13 mouse cellular contexts compared by ENCODE assay signal in the genomic region with DNA sequence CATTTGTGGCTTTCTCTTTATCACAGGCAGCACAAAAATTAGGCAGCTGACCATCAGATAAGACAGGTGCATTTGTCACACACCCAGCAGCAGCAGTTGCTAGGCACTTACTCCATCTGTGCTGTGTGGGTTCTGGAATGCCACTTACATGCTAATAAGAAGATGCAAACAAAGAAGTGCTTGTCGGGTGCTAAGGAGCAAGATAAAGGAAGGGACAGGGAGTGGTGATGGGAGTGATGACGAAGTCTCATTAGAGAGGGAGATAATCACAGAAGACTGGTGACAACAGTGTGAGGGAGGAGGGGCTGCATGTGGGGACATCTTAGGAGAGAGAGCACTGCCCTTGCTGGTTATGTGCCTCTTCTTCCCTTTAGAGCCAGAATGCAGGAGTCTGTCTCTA.
DNase-seq lines count a peak whose midpoint lies in the region; ATAC-seq lines count a peak whose summit lies in the region.
"Had no signal": no experiment of that assay in that cellular context is flagged by ENCODE, and none has a peak within 500 bp of the region (broad histone marks: within the 10 kb centered on the region; RNA-seq: fewer than 3 reads in every experiment).

No protein-coding gene starts in this region.

- H3K27ac ChIP-seq in embryonic facial prominence, embryonic 10.5 days (replicated peaks) = no peak overlapping the region
- H3K27ac ChIP-seq in hindbrain, embryonic 11.5 days (ENCODE audit: low read depth, low read length) = no peak overlapping the region
- no peak overlapping the region for H3K27ac ChIP-seq in midbrain, embryonic 15.5 days
- H3K27ac ChIP-seq: intestine, embryonic 15.5 days; layer of hippocampus, adult 2 months had no signal

- no peak overlapping the region for H3K4me3 ChIP-seq in embryonic facial prominence, embryonic 10.5 days
- no peak overlapping the region for H3K4me3 ChIP-seq in hindbrain, embryonic 11.5 days (ENCODE audit: low read depth, low read length)
- no peak overlapping the region for H3K4me3 ChIP-seq in midbrain, embryonic 15.5 days
- H3K4me3 ChIP-seq: intestine, embryonic 15.5 days; layer of hippocampus, adult 2 months had no signal

- H3K9ac ChIP-seq in hindbrain, embryonic 11.5 days (ENCODE audit: low read depth, low read length) = no peak overlapping the region
- H3K9ac ChIP-seq in midbrain, embryonic 15.5 days = no peak overlapping the region
- H3K9ac ChIP-seq: intestine, embryonic 15.5 days had no signal

- no peaks in the 10 kb centered on the region for H3K27me3 ChIP-seq in embryonic facial prominence, embryonic 10.5 days (replicated peaks; ENCODE audit: low read depth, poor library complexity, severe bottlenecking)
- H3K27me3 ChIP-seq in hindbrain, embryonic 11.5 days (ENCODE audit: control insufficient read depth, insufficient read depth, low read length) = no peaks in the 10 kb centered on the region
- H3K27me3 ChIP-seq in midbrain, embryonic 15.5 days (replicated peaks) = no peaks in the 10 kb centered on the region
- H3K27me3 ChIP-seq: intestine, embryonic 15.5 days had no signal

- H3K4me2 ChIP-seq in hindbrain, embryonic 11.5 days (replicated peaks; ENCODE audit: low read depth, low read length) = no peak overlapping the region
- no peak overlapping the region for H3K4me2 ChIP-seq in midbrain, embryonic 15.5 days
- H3K4me2 ChIP-seq: heart, embryonic 11.5 days; intestine, embryonic 15.5 days had no signal

- no peaks in the 10 kb centered on the region for H3K36me3 ChIP-seq in embryonic facial prominence, embryonic 10.5 days (replicated peaks)
- H3K36me3 ChIP-seq in hindbrain, embryonic 11.5 days (ENCODE audit: control insufficient read depth, insufficient read depth, low read length) = no peaks in the 10 kb centered on the region
- H3K36me3 ChIP-seq in midbrain, embryonic 15.5 days (replicated peaks) = no peaks in the 10 kb centered on the region
- H3K36me3 ChIP-seq: intestine, embryonic 15.5 days had no signal

- ATAC-seq in hindbrain, embryonic 11.5 days (ENCODE audit: low FRiP score) = peak; percentile 87
- ATAC-seq in midbrain, embryonic 15.5 days (replicated peaks) = peak; percentile 72; the same call in 1 of the 2 replicates
- ATAC-seq: intestine, embryonic 15.5 days had no signal

- peaks cover 6% of the 10 kb centered on the region for H3K4me1 ChIP-seq in embryonic facial prominence, embryonic 10.5 days
- peaks cover 2% of the 10 kb centered on the region; the same call in 1 of the 2 replicates for H3K4me1 ChIP-seq in hindbrain, embryonic 11.5 days (replicated peaks; ENCODE audit: control insufficient read depth, insufficient read depth, low read length)
- H3K4me1 ChIP-seq in midbrain, embryonic 15.5 days = peaks cover 5% of the 10 kb centered on the region; the same call in 1 of the 2 replicates
- H3K4me1 ChIP-seq: intestine, embryonic 15.5 days had no signal

- intact Hi-C loops in heart, postnatal 36 days (cut with DNase I) = no loop called here

- no peaks in the 10 kb centered on the region for H3K9me3 ChIP-seq in embryonic facial prominence, embryonic 10.5 days
- H3K9me3 ChIP-seq in hindbrain, embryonic 11.5 days (ENCODE audit: control insufficient read depth, low read length) = no peaks in the 10 kb centered on the region
- H3K9me3 ChIP-seq in midbrain, embryonic 15.5 days = no peaks in the 10 kb centered on the region
- H3K9me3 ChIP-seq: intestine, embryonic 15.5 days had no signal

- DNase-seq in R1 (ENCODE audit: low read depth, low spot score) = peak; percentile 70
- peak; percentile 8 for DNase-seq in embryonic facial prominence, embryonic 10.5 days (ENCODE audit: low spot score)
- DNase-seq in hindbrain, embryonic 11.5 days (ENCODE audit: low spot score) = peak; percentile 56
- no peak for DNase-seq in thymus, postnatal 36 days
- DNase-seq in lung, postnatal 14 days = no peak
- DNase-seq in layer of hippocampus, adult 11-12 months (ENCODE audit: low spot score) = no peak
- no peak for DNase-seq in heart, postnatal 36 days
- DNase-seq: left cerebral cortex, postnatal 4 days; spleen, adult 18-20 months had no signal

- 24% methylated on average over 2 of the region's 2 CpGs for WGBS in embryonic facial prominence, embryonic 10.5 days
- WGBS in hindbrain, embryonic 11.5 days = 8% methylated on average over 2 of the region's 2 CpGs
- 8% methylated on average over 2 of the region's 2 CpGs for WGBS in midbrain, embryonic 15.5 days

Comparison
In these comparisons a context has a peak if more than half of its experiments do, and no peak if none do; other contexts are left out.
1. DNase-seq: peak in R1 (single experiment), embryonic facial prominence, embryonic 10.5 days (single experiment) and hindbrain, embryonic 11.5 days (single experiment); none in thymus, postnatal 36 days (0 of 2), lung, postnatal 14 days (single experiment), layer of hippocampus, adult 11-12 months (single experiment) and heart, postnatal 36 days (0 of 2).